Mouse (Mus musculus) forebrain, embryonic 15.5 days (tissue): Measurements from ENCODE around the gene Lrrc23. TPM values are rescaled to one million over a fixed set of nuclear protein-coding genes. Genes with fewer than 3 reads are reported as not detected.
A peak's percentile ranks its signal among the peaks of the same experiment; 100 is the strongest.

Experiments
- ATAC-seq: fragments of 200-750 bp; cut with Nextera tagmentation; replicated peaks from 2 replicates; pipeline ENCODE4 v1.8.0; 2017; ENCODE audit warnings: mild to moderate bottlenecking, moderate TSS enrichment, moderate library complexity
- H3K27ac ChIP-seq: fragments of 300-500 bp; sonication (generic); replicated peaks from 2 replicates; pipeline ENCODE4 v1.5.1; 2015; ENCODE audit warnings: mild to moderate bottlenecking, inconsistent platforms
- H3K27me3 ChIP-seq: fragments of 300-500 bp; sonication (generic); 2 replicates; pipeline ENCODE4 v1.6.1; 2015; ENCODE audit warnings: inconsistent platforms
- H3K36me3 ChIP-seq: fragments of 300-500 bp; sonication (generic); 2 replicates; pipeline ENCODE4 v1.6.1; 2015; ENCODE audit warnings: mild to moderate bottlenecking, inconsistent platforms
- H3K4me1 ChIP-seq: fragments of 300-500 bp; sonication (generic); 2 replicates; pipeline ENCODE4 v1.6.1; 2015; ENCODE audit warnings: inconsistent platforms
- H3K4me2 ChIP-seq: fragments of 300-500 bp; sonication (generic); replicated peaks from 2 replicates; pipeline ENCODE4 v1.6.1; 2015; ENCODE audit warnings: mild to moderate bottlenecking, inconsistent platforms
- H3K4me3 ChIP-seq: fragments of 300-500 bp; sonication (generic); 2 replicates; pipeline ENCODE4 v1.5.1; 2015; ENCODE audit warnings: mild to moderate bottlenecking, inconsistent platforms
- H3K9ac ChIP-seq: fragments of 300-500 bp; sonication (generic); replicated peaks from 2 replicates; pipeline ENCODE4 v1.6.1; 2015; ENCODE audit warnings: mild to moderate bottlenecking, inconsistent platforms
- H3K9me3 ChIP-seq: fragments of 300-500 bp; sonication (generic); 2 replicates; pipeline ENCODE4 v1.6.1; 2016; ENCODE audit warnings: inconsistent platforms
- WGBS: fragments of 180-500 bp; shearing (Covaris S2); methylation state at CpG from one replicate; pipeline ENCODE4 v1.1.7; 2015; ENCODE audit warnings: mixed read lengths; 5-methylcytosine and 5-hydroxymethylcytosine counted together
- polyA plus RNA-seq: library from polyadenylated mRNA; unstranded; fragments of >200 nt; fragmentation: Nextera tagmentation; extraction: Ambion mirVana; gene quantifications from 2 replicates; pipeline ENCODE4 v1.2.1, GENCODE M21; 2015

Gene Lrrc23
- polyA plus RNA-seq, 1 experiment from 2014 or later: 4.8 TPM

DNA sequence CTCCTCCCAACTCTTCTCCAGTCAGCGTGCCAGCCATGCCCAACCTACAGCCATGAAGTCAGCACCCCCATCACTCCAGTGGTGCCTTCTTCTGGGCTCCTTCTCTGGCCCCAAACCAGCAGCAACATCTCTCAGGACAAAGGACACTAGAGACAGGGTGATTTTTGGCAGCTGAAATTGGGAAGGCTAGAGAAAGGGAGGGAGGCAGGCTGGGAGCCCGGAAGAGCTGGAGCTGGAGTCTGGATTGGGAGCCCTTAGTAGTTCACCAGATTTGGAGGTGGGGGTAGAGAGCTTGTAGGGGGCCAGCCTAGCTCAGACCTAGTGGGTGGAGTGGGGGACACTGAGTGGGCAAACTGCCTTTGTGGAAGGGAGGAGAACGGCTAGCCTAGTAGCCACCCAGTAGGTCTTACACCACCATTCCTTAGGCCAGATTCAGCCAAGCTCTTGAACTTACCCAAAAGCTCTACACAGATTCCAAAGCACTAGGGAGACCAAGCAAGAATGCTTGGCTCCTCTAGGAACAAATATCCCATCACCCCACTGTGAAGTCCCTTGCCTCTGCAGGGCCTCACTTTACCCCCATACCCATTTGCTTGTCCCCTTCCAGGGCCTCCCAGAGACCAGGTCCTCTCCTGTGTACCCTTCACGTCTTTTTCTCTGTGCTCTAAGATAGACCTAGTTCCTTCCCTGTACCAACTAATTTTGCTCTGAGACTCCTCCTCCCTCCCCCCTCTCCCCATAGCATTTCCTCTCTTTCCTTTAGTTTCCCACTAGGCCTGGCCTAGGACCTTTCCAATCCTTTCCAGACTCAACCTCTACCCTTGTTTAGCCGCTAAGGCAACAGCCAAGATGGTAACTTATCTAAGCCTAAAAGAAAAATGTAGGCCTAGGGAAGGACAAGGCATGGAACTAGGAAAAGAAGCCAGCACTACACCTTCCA is 21.3 kb downstream of the Lrrc23 start:
- no peaks in the 10 kb centered on the region for H3K9me3 ChIP-seq
- H3K27me3 ChIP-seq: no peaks in the 10 kb centered on the region
- H3K4me3 ChIP-seq: peak overlapping the region; percentile 65
- peak overlapping the region; percentile 68 for H3K4me2 ChIP-seq
- peaks cover 47% of the 10 kb centered on the region for H3K4me1 ChIP-seq
- peak overlapping the region; percentile 88 for H3K9ac ChIP-seq
- 32% methylated on average over 5 of the region's 5 CpGs for WGBS
- H3K27ac ChIP-seq: peak overlapping the region; percentile 96
- no peaks in the 10 kb centered on the region for H3K36me3 ChIP-seq
- peak; percentile 15 for ATAC-seq

- Histone ChIP-seq H3K9me3 (no peaks in the 10 kb centered on the region), H3K27ac (peak overlapping the region; percentile 96), H3K36me3 (no peaks in the 10 kb centered on the region), H3K27me3 (no peaks in the 10 kb centered on the region), H3K4me3 (peak overlapping the region; percentile 65), H3K9ac (peak overlapping the region; percentile 88), H3K4me2 (peak overlapping the region; percentile 68), H3K4me1 (peaks cover 47% of the 10 kb centered on the region)
- ATAC-seq: no peak
- under 1% methylated on average over 5 of the region's 5 CpGs for WGBS
Observed at GRCm38 (mm10) chr6:124757351-124757880, 22.1 kb downstream of the Lrrc23 start.

- Histone ChIP-seq H3K4me3 (peak overlapping the region; percentile 65), H3K9me3 (no peaks in the 10 kb centered on the region), H3K27ac (peak overlapping the region; percentile 96), H3K36me3 (no peaks in the 10 kb centered on the region), H3K9ac (peak overlapping the region; percentile 88), H3K4me1 (peaks cover 47% of the 10 kb centered on the region), H3K4me2 (peak overlapping the region; percentile 68), H3K27me3 (no peaks in the 10 kb centered on the region)
- WGBS: under 1% methylated on average over 52 of the region's 54 CpGs
- ATAC-seq: peak; percentile 70
Observed at GRCm38 (mm10) chr6:124756652-124757350, 22.7 kb downstream of the Lrrc23 start.

GRCm38 (mm10) chr6:124755831-124756595 is 23.5 kb downstream of the Lrrc23 start, which contains the start of the genes Gm45234 and Atn1:
Gene Gm45234 (minus strand): TSS chr6:124756021.
Gene Atn1 (minus strand): TSS chr6:124756524.
- peak; percentile 51 for ATAC-seq

GRCm38 (mm10) chr6:124755306-124755705 is 24.2 kb downstream of the Lrrc23 start:
- Histone ChIP-seq H3K4me2 (peak overlapping the region; percentile 68), H3K4me1 (peaks cover 47% of the 10 kb centered on the region)

More at GRCm38 (mm10) chr6:124755831-124756595, 23.5 kb downstream of the Lrrc23 start, which contains the start of the genes Gm45234 and Atn1:
- Histone ChIP-seq H3K27me3 (no peaks in the 10 kb centered on the region), H3K4me2 (peak within 1 kb of the TSS; percentile 68), H3K4me1 (peaks cover 47% of the 10 kb centered on the region), H3K9ac (peak within 1 kb of the TSS; percentile 88), H3K36me3 (no peaks in the 10 kb centered on the region), H3K27ac (peak within 1 kb of the TSS; percentile 96), H3K9me3 (no peaks in the 10 kb centered on the region), H3K4me3 (peak within 1 kb of the TSS; percentile 65)
- under 1% methylated on average over 55 of the region's 100 CpGs for WGBS

GRCm38 (mm10) chr6:124753861-124754260 is 25.7 kb downstream of the Lrrc23 start:
- WGBS: 95% methylated on average over 2 of the region's 2 CpGs
- H3K9ac ChIP-seq: no peak overlapping the region
- H3K27me3 ChIP-seq: no peaks in the 10 kb centered on the region
- H3K36me3 ChIP-seq: peaks cover 7% of the 10 kb centered on the region; the same call in 1 of the 2 replicates
- H3K4me1 ChIP-seq: peaks cover 47% of the 10 kb centered on the region
- H3K4me3 ChIP-seq: no peak overlapping the region
- no peak for ATAC-seq
- H3K9me3 ChIP-seq: no peaks in the 10 kb centered on the region
- no peak overlapping the region for H3K27ac ChIP-seq
- H3K4me2 ChIP-seq: no peak overlapping the region

More at GRCm38 (mm10) chr6:124755306-124755705, 24.2 kb downstream of the Lrrc23 start:
- Histone ChIP-seq H3K27ac (peak overlapping the region; percentile 96), H3K9me3 (no peaks in the 10 kb centered on the region), H3K4me3 (peak overlapping the region; percentile 65), H3K27me3 (no peaks in the 10 kb centered on the region), H3K9ac (peak overlapping the region; percentile 88), H3K36me3 (no peaks in the 10 kb centered on the region)
- no peak for ATAC-seq
- WGBS: 0% methylated on average over 3 of the region's 3 CpGs

DNA sequence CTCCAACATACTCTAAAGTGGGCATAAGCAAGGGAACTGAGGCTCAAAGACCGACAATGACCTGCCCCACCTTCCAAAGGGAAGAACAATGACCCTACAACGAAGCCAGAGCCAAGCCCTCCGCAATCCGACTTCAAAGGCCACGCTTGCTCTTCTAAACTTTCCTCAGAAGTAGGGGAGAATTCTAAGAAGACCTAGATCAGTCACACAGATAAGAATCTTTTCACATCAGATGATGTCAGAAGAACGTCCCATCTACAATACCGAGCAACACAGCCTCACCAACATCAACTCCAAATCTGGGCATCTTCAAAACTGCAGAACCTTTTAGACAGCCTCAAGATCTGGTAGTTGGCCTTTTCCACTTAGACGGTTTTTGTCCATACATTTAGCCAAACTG is 29.1 kb downstream of the Lrrc23 start:
- H3K4me1 ChIP-seq: peaks cover 38% of the 10 kb centered on the region
- peaks cover 24% of the 10 kb centered on the region for H3K36me3 ChIP-seq
- no peaks in the 10 kb centered on the region for H3K9me3 ChIP-seq
- ATAC-seq: no peak
- WGBS: 88% methylated on average over 8 of the region's 8 CpGs
- H3K27ac ChIP-seq: no peak overlapping the region
- H3K27me3 ChIP-seq: no peaks in the 10 kb centered on the region
- no peak overlapping the region for H3K4me2 ChIP-seq
- H3K9ac ChIP-seq: no peak overlapping the region
- H3K4me3 ChIP-seq: no peak overlapping the region

- Histone ChIP-seq H3K27me3 (no peaks in the 10 kb centered on the region), H3K36me3 (peaks cover 40% of the 10 kb centered on the region), H3K27ac (peak overlapping the region; percentile 91), H3K4me3 (peak overlapping the region; percentile 57; the same call in 1 of the 2 replicates), H3K9me3 (no peaks in the 10 kb centered on the region), H3K4me2 (peak overlapping the region; percentile 97), H3K4me1 (peaks cover 24% of the 10 kb centered on the region), H3K9ac (no peak overlapping the region)
- ATAC-seq: no peak; the same call in 1 of the 2 replicates
- 89% methylated on average over 7 of the region's 7 CpGs for WGBS
Observed at GRCm38 (mm10) chr6:124746654-124747632, 32.6 kb downstream of the Lrrc23 start.

- Histone ChIP-seq H3K4me1 (peaks cover 29% of the 10 kb centered on the region), H3K4me2 (peak overlapping the region; percentile 97), H3K27me3 (no peaks in the 10 kb centered on the region), H3K4me3 (peak overlapping the region; percentile 57), H3K36me3 (peaks cover 40% of the 10 kb centered on the region), H3K9me3 (no peaks in the 10 kb centered on the region), H3K27ac (peak overlapping the region; percentile 91), H3K9ac (peak overlapping the region; percentile 85)
- peak; percentile 4; the same call in 1 of the 2 replicates for ATAC-seq
- WGBS: 18% methylated on average over 8 of the region's 8 CpGs
Observed at GRCm38 (mm10) chr6:124746296-124746605, 33.3 kb downstream of the Lrrc23 start.

- Histone ChIP-seq H3K27me3 (no peaks in the 10 kb centered on the region), H3K4me1 (peaks cover 29% of the 10 kb centered on the region), H3K36me3 (peaks cover 40% of the 10 kb centered on the region), H3K9me3 (no peaks in the 10 kb centered on the region), H3K4me2 (peak overlapping the region; percentile 97), H3K9ac (peak overlapping the region; percentile 85), H3K27ac (peak overlapping the region; percentile 91), H3K4me3 (peak overlapping the region; percentile 57)
- WGBS: under 1% methylated on average over 85 of the region's 85 CpGs
- peak; percentile 84 for ATAC-seq
Observed at GRCm38 (mm10) chr6:124745490-124746295, 33.8 kb downstream of the Lrrc23 start.
